Mouse (Mus musculus): ENCODE measurements at regions not wholly inside any gene's neighbourhood (a gene's known extent, or its start where the extent isn't known, plus 50 kb on each side); places are given as distances from the start of the nearest gene placed in this dataset.

DNA sequence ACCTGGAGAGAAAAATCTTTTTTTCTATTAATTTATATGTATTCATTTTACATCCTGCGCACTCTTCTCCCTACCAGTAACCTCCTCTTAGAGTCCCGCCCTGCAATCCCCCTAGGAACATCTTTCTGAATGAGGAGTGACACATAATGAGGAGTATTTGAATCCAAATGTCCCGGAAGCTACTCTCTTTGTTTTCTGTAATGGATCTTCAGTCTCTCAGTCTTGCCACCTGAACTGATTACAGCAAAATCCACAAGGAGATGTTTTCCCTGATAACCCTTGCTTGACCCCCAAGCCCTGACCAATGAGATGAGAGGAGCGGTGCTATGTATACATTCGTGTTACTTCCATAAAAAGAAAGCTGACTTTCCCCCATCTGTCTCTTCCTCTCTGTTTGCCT lies 334.4 kb upstream of the Marcks start:
- H3K4me2 ChIP-seq (ENCODE audit: low read depth): no peak overlapping the region
- no peak overlapping the region for H3K9ac ChIP-seq (replicated peaks)
- 63% methylated on average over 5 of the region's 5 CpGs for WGBS (ENCODE audit: insufficient replicate concordance)
- ATAC-seq (ENCODE audit: insufficient read depth) (no peak), DNase-seq (ENCODE audit: low read depth in 3 of 3, low spot score in 3 of 3) (no peak)
- TF ChIP-seq CTCF (IDR thresholded peaks at IDR 0.05; ENCODE audit: low read depth) (no peak), EP300 (IDR thresholded peaks at IDR 0.05; ENCODE audit: low read depth) (no peak)
- no peaks in the 10 kb centered on the region for H3K27me3 ChIP-seq (ENCODE audit: control insufficient read depth, insufficient read depth, low read length)
- H3K9me3 ChIP-seq (ENCODE audit: control insufficient read depth, low read length): no peaks in the 10 kb centered on the region
- no peak overlapping the region for H3K27ac ChIP-seq
- H3K36me3 ChIP-seq (replicated peaks; ENCODE audit: control insufficient read depth, insufficient read depth, low read depth): no peaks in the 10 kb centered on the region
- no peaks in the 10 kb centered on the region for H3K4me1 ChIP-seq (replicated peaks; ENCODE audit: control insufficient read depth in 2 of 2, insufficient read depth in 2 of 2, low read length in 1 of 2)
- H3K4me3 ChIP-seq (ENCODE audit: insufficient read depth in 1 of 2, low read depth in 2 of 2, low read length in 2 of 2): no peak overlapping the region

DNA sequence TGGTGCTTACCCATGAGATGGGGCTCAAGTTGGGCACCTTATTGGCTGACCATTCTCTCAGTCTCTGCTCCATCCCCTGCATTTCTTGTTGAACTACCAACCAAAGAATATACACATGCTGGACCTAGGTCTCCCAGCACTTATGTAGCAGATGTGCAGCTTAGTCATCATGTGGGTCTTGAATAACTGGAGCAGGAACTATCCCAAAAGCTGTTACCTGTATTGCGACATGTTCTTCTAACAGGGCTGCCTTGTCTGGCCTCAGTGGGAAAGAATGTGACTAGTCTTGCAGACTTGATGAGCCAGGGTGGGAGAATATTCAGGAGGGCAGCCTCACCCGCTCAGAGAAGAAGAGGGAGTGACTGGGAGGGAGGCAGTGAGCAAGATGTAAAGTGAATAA lies 318.7 kb upstream of the Marcks start:
- Histone ChIP-seq H3K27me3 (ENCODE audit: control insufficient read depth, insufficient read depth, low read length) (no peaks in the 10 kb centered on the region), H3K4me1 (replicated peaks; ENCODE audit: control insufficient read depth in 2 of 2, insufficient read depth in 2 of 2, low read length in 1 of 2) (no peaks in the 10 kb centered on the region), H3K4me2 (ENCODE audit: low read depth) (no peak overlapping the region), H3K36me3 (replicated peaks; ENCODE audit: control insufficient read depth, insufficient read depth, low read depth) (no peaks in the 10 kb centered on the region), H3K9me3 (ENCODE audit: control insufficient read depth, low read length) (no peaks in the 10 kb centered on the region), H3K4me3 (ENCODE audit: insufficient read depth in 1 of 2, low read depth in 2 of 2, low read length in 2 of 2) (no peak overlapping the region), H3K27ac (no peak overlapping the region), H3K9ac (replicated peaks) (no peak overlapping the region)
- ATAC-seq (ENCODE audit: insufficient read depth) (no peak), DNase-seq (ENCODE audit: low read depth in 3 of 3, low spot score in 3 of 3) (no peak)
- TF ChIP-seq EP300 (IDR thresholded peaks at IDR 0.05; ENCODE audit: low read depth): no peak
- no peak for TF ChIP-seq CTCF (IDR thresholded peaks at IDR 0.05; ENCODE audit: low read depth)
- WGBS (ENCODE audit: insufficient replicate concordance): 55% methylated on average over 2 of the region's 2 CpGs

DNA sequence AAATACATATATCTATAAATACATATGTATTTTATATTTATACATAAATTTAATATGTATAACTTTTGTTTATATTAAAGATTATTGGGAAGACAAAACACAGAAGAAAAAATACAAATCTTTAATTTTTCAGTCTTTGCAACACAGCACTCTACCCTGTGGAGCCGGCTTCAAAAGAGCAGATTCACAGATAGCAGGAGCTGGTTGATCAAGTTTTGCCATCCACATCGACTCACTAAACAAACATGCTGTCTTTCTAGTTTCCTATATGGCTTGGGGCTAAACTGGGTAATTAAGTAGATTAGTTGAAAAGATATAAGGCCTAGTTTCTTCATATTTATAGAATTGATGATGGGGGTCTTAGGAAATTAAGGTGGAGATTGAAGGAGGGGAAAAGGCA lies 311.2 kb upstream of the Marcks start:
- Histone ChIP-seq H3K27ac (no peak overlapping the region), H3K27me3 (ENCODE audit: control insufficient read depth, insufficient read depth, low read length) (no peaks in the 10 kb centered on the region), H3K4me3 (ENCODE audit: insufficient read depth in 1 of 2, low read depth in 2 of 2, low read length in 2 of 2) (no peak overlapping the region), H3K4me2 (ENCODE audit: low read depth) (no peak overlapping the region), H3K9me3 (ENCODE audit: control insufficient read depth, low read length) (no peaks in the 10 kb centered on the region), H3K9ac (replicated peaks) (no peak overlapping the region), H3K36me3 (replicated peaks; ENCODE audit: control insufficient read depth, insufficient read depth, low read depth) (no peaks in the 10 kb centered on the region), H3K4me1 (replicated peaks; ENCODE audit: control insufficient read depth in 2 of 2, insufficient read depth in 2 of 2, low read length in 1 of 2) (no peaks in the 10 kb centered on the region)
- WGBS (ENCODE audit: insufficient replicate concordance): 60% methylated on average over 2 of the region's 2 CpGs
- DNase-seq (ENCODE audit: low read depth in 3 of 3, low spot score in 3 of 3): no peak
- TF ChIP-seq CTCF (IDR thresholded peaks at IDR 0.05; ENCODE audit: low read depth) (no peak), EP300 (IDR thresholded peaks at IDR 0.05; ENCODE audit: low read depth) (no peak)
- ATAC-seq (ENCODE audit: insufficient read depth): no peak

GRCm38 (mm10) chr10:37447333-37448204 lies 308.8 kb upstream of the Marcks start:
- H3K4me2 ChIP-seq (ENCODE audit: low read depth): no peak overlapping the region
- ATAC-seq (ENCODE audit: insufficient read depth) (no peak), DNase-seq (ENCODE audit: low read depth in 3 of 3, low spot score in 3 of 3) (no peak)
- no peaks in the 10 kb centered on the region for H3K9me3 ChIP-seq (ENCODE audit: control insufficient read depth, low read length)
- no peaks in the 10 kb centered on the region for H3K4me1 ChIP-seq (replicated peaks; ENCODE audit: control insufficient read depth in 2 of 2, insufficient read depth in 2 of 2, low read length in 1 of 2)
- no peaks in the 10 kb centered on the region for H3K27me3 ChIP-seq (ENCODE audit: control insufficient read depth, insufficient read depth, low read length)
- H3K27ac ChIP-seq: no peak overlapping the region
- H3K4me3 ChIP-seq (ENCODE audit: insufficient read depth in 1 of 2, low read depth in 2 of 2, low read length in 2 of 2): no peak overlapping the region
- H3K36me3 ChIP-seq (replicated peaks; ENCODE audit: control insufficient read depth, insufficient read depth, low read depth): no peaks in the 10 kb centered on the region
- TF ChIP-seq EP300 (IDR thresholded peaks at IDR 0.05; ENCODE audit: low read depth) (no peak), CTCF (IDR thresholded peaks at IDR 0.05; ENCODE audit: low read depth) (no peak)
- no peak overlapping the region for H3K9ac ChIP-seq (replicated peaks)
- WGBS (ENCODE audit: insufficient replicate concordance): 53% methylated on average over 4 of the region's 4 CpGs

GRCm38 (mm10) chr10:37439863-37440613 lies 301.3 kb upstream of the Marcks start:
- Histone ChIP-seq H3K27ac (no peak overlapping the region), H3K27me3 (ENCODE audit: control insufficient read depth, insufficient read depth, low read length) (no peaks in the 10 kb centered on the region), H3K4me3 (ENCODE audit: insufficient read depth in 1 of 2, low read depth in 2 of 2, low read length in 2 of 2) (no peak overlapping the region), H3K9ac (replicated peaks) (no peak overlapping the region), H3K4me2 (ENCODE audit: low read depth) (no peak overlapping the region), H3K4me1 (replicated peaks; ENCODE audit: control insufficient read depth in 2 of 2, insufficient read depth in 2 of 2, low read length in 1 of 2) (no peaks in the 10 kb centered on the region), H3K36me3 (replicated peaks; ENCODE audit: control insufficient read depth, insufficient read depth, low read depth) (no peaks in the 10 kb centered on the region), H3K9me3 (ENCODE audit: control insufficient read depth, low read length) (no peaks in the 10 kb centered on the region)
- DNase-seq (ENCODE audit: low read depth in 3 of 3, low spot score in 3 of 3) (no peak), ATAC-seq (ENCODE audit: insufficient read depth) (no peak)
- WGBS (ENCODE audit: insufficient replicate concordance): 45% methylated on average over 4 of the region's 4 CpGs
- no peak for TF ChIP-seq CTCF (IDR thresholded peaks at IDR 0.05; ENCODE audit: low read depth)
- no peak for TF ChIP-seq EP300 (IDR thresholded peaks at IDR 0.05; ENCODE audit: low read depth)
